Mouse (Mus musculus) CH12.LX (cell line): ENCODE results near the gene Fam171b. TPM values are rescaled to one million over a fixed set of nuclear protein-coding genes. Genes with fewer than 3 reads are reported as not detected.

Experiments used
- DNase-seq: peaks from one replicate; pipeline ENCODE4 v3.0.0-alpha.2; 2013; ENCODE audit errors: extremely low read depth
- H3K27ac ChIP-seq: 2 replicates; pipeline ENCODE4 v1.5.1; 2012; ENCODE audit warnings: low read depth, mild to moderate bottlenecking, control low read depth, moderate library complexity; ENCODE audit not compliant: insufficient read depth
- H3K27me3 ChIP-seq: replicated peaks from 2 replicates; pipeline ENCODE3; 2012; ENCODE audit warnings: inconsistent platforms
- H3K36me3 ChIP-seq, 2 experiments: replicated peaks in 1 of 2; 2 replicates each; pipeline versions ENCODE3 to v1.6.1; 2012; ENCODE audit warnings: inconsistent platforms in 1 of 2, low read length in 1 of 2, mild to moderate bottlenecking in 1 of 2, mixed read lengths in 1 of 2, moderate library complexity in 1 of 2; ENCODE audit not compliant: control insufficient read depth in 1 of 2, insufficient read depth in 1 of 2
- H3K4me1 ChIP-seq, 2 experiments: 2 replicates each; pipeline ENCODE4 v1.6.1; 2012; ENCODE audit warnings: inconsistent platforms in 1 of 2, moderate library complexity in 1 of 2; ENCODE audit not compliant: insufficient read depth in 2 of 2, control insufficient read depth in 1 of 2
- H3K4me2 ChIP-seq: 2 replicates; pipeline ENCODE4 v1.6.1; 2012; ENCODE audit warnings: low read depth, mild to moderate bottlenecking, control low read depth; ENCODE audit not compliant: poor library complexity, insufficient read depth, severe bottlenecking
- H3K4me3 ChIP-seq, 3 experiments: fragments of 150-350 bp in 1 of 3; sonication (generic) in 1 of 3; replicated peaks in 1 of 3; 2 replicates each; pipeline versions ENCODE3 to v1.5.1; 2011 to 2012; ENCODE audit warnings: low read depth in 2 of 3, low read length in 2 of 3, mild to moderate bottlenecking in 2 of 3, moderate library complexity in 2 of 3, control low read depth in 1 of 3, improper control_type of control experiment in 1 of 3, inconsistent platforms in 1 of 3, mixed read lengths in 1 of 3; ENCODE audit not compliant: poor library complexity in 1 of 3
- H3K79me2 ChIP-seq: replicated peaks from 2 replicates; pipeline ENCODE4 v1.6.1; 2012; ENCODE audit warnings: mild to moderate bottlenecking, moderate library complexity; ENCODE audit not compliant: control insufficient read depth, poor library complexity, insufficient read depth, severe bottlenecking; ENCODE audit errors: extremely low read depth
- H3K9ac ChIP-seq: 2 replicates; pipeline ENCODE4 v1.6.1; 2012; ENCODE audit warnings: low read depth, mild to moderate bottlenecking, control low read depth, moderate library complexity; ENCODE audit not compliant: insufficient read depth
- H3K9me3 ChIP-seq: replicated peaks from 2 replicates; pipeline ENCODE3; 2012; ENCODE audit warnings: low read length, inconsistent platforms, mixed read lengths
- CHD1 ChIP-seq: IDR thresholded peaks from 2 replicates; pipeline ENCODE4 v1.6.1; 2012; ENCODE audit warnings: low read depth, low read length, improper control_type of control experiment, inconsistent platforms
- CHD2 ChIP-seq: IDR thresholded peaks from 2 replicates; pipeline ENCODE4 v1.6.1; 2011; ENCODE audit warnings: low read length, improper control_type of control experiment
- CTCF ChIP-seq, 2 experiments: IDR thresholded peaks in 1 of 2; conservative IDR thresholded peaks in 1 of 2; 2 replicates each; pipeline ENCODE4 v1.5.1; 2011 to 2012; ENCODE audit warnings: low read depth in 2 of 2, low read length in 2 of 2, improper control_type of control experiment in 1 of 2, inconsistent platforms in 1 of 2, mild to moderate bottlenecking in 1 of 2, moderate library complexity in 1 of 2
- ELF1 ChIP-seq: IDR thresholded peaks from 2 replicates; pipeline ENCODE4 v1.6.1; 2014; ENCODE audit warnings: low read depth, mild to moderate bottlenecking, inconsistent platforms, low read length, improper control_type of control experiment
- EP300 ChIP-seq: IDR thresholded peaks from 2 replicates; pipeline ENCODE4 v1.6.1; 2011; ENCODE audit warnings: low read length, improper control_type of control experiment
- HCFC1 ChIP-seq: IDR thresholded peaks from 2 replicates; pipeline ENCODE4 v1.6.1; 2012; ENCODE audit warnings: low read depth, mild to moderate bottlenecking, inconsistent platforms, low read length, improper control_type of control experiment
- IRF4 ChIP-seq: IDR thresholded peaks from 2 replicates; pipeline ENCODE4 v1.6.1; 2014; ENCODE audit warnings: low read depth, mild to moderate bottlenecking, inconsistent platforms, low read length, improper control_type of control experiment
- JUN ChIP-seq: IDR thresholded peaks from 2 replicates; pipeline ENCODE4 v1.6.1; 2011; ENCODE audit warnings: low read depth, mild to moderate bottlenecking, low read length, improper control_type of control experiment, moderate library complexity; ENCODE audit not compliant: insufficient read depth
- KAT2A ChIP-seq: IDR thresholded peaks from 2 replicates; pipeline ENCODE4 v1.6.1; 2012; ENCODE audit warnings: low read length, improper control_type of control experiment, inconsistent platforms; ENCODE audit not compliant: insufficient replicate concordance
- MXI1 ChIP-seq: IDR thresholded peaks from 2 replicates; pipeline ENCODE4 v1.6.1; 2011; ENCODE audit warnings: mild to moderate bottlenecking, low read depth, low read length, improper control_type of control experiment
- MYC ChIP-seq: IDR thresholded peaks from 2 replicates; pipeline ENCODE4 v1.6.1; 2011; ENCODE audit warnings: low read depth, mild to moderate bottlenecking, improper control_type of control experiment, low read length
- NELFE ChIP-seq: IDR thresholded peaks from 2 replicates; pipeline ENCODE4 v1.6.1; 2011; ENCODE audit warnings: low read depth, low read length, improper control_type of control experiment
- NRF1 ChIP-seq: IDR thresholded peaks from 2 replicates; pipeline ENCODE4 v1.6.1; 2014; ENCODE audit warnings: low read depth, mild to moderate bottlenecking, inconsistent platforms, low read length, improper control_type of control experiment, moderate library complexity
- POLR2AphosphoS2 ChIP-seq: IDR thresholded peaks from 2 replicates; pipeline ENCODE4 v1.6.1; 2011; ENCODE audit warnings: low read depth, low read length, improper control_type of control experiment
- RAD21 ChIP-seq: IDR thresholded peaks from 2 replicates; pipeline ENCODE4 v1.6.1; 2011; ENCODE audit warnings: low read depth, mild to moderate bottlenecking, low read length, improper control_type of control experiment, moderate library complexity
- RCOR1 ChIP-seq: conservative IDR thresholded peaks from 2 replicates; pipeline ENCODE4 v1.6.1; 2012; ENCODE audit warnings: low read depth, mild to moderate bottlenecking, inconsistent platforms, low read length, improper control_type of control experiment
- TBP ChIP-seq: conservative IDR thresholded peaks from 2 replicates; pipeline ENCODE4 v1.6.1; 2011; ENCODE audit warnings: low read depth, low read length, improper control_type of control experiment
- UBTF ChIP-seq: IDR thresholded peaks from 2 replicates; pipeline ENCODE4 v1.6.1; 2012; ENCODE audit warnings: low read depth, mild to moderate bottlenecking, inconsistent platforms, low read length, improper control_type of control experiment, moderate library complexity
- USF1 ChIP-seq: IDR thresholded peaks from 2 replicates; pipeline ENCODE4 v1.6.1; 2014; ENCODE audit warnings: low read depth, mild to moderate bottlenecking, inconsistent platforms, low read length, improper control_type of control experiment
- ZC3H11A ChIP-seq: IDR thresholded peaks from 2 replicates; pipeline ENCODE4 v1.6.1; 2012; ENCODE audit warnings: low read depth, mild to moderate bottlenecking, inconsistent platforms, low read length, improper control_type of control experiment
- ZKSCAN1 ChIP-seq: IDR thresholded peaks from 2 replicates; pipeline ENCODE4 v1.6.1; 2012; ENCODE audit warnings: low read depth, inconsistent platforms, low read length, improper control_type of control experiment, borderline replicate concordance
- ZNF384 ChIP-seq: IDR thresholded peaks from 2 replicates; pipeline ENCODE4 v1.6.1; 2012; ENCODE audit warnings: low read depth, low read length, improper control_type of control experiment, inconsistent platforms
- dilution Hi-C: fragments of 300-500 bp; cut with MboI; formaldehyde crosslinking; loops from 2 replicates; pipeline ENCODE4 v1.14.3; 2020; ENCODE audit warnings: low sequenced_read_pairs; ENCODE audit not compliant: extremely low pct_unique_long_range_greater_than_20kb, extremely low pct_ligation_motif_present
- in situ Hi-C: fragments of 300-500 bp; cut with MboI; formaldehyde crosslinking; loops from 3 replicates; pipeline ENCODE4 v1.14.3; 2019; ENCODE audit warnings: low sequenced_read_pairs, low pct_ligation_motif_present, low pct_unique_long_range_greater_than_20kb, mixed read lengths
- polyA plus RNA-seq: library from polyadenylated mRNA; unstranded; fragments of >175 nt; gene quantifications from 2 replicates; pipeline ENCODE4 v1.2.1, GENCODE M21; 2012; ENCODE audit warnings: low read depth; ENCODE audit not compliant: insufficient read length
- total RNA-seq, 2 experiments: library from RNA; depleted of rRNA; stranded (reverse); fragments of 300-350 nt in 1 of 2; fragments of >200 nt in 1 of 2; gene quantifications; 2 replicates each; pipeline ENCODE4 v1.2.3; 2012 to 2014

Gene Fam171b
- total and polyA plus RNA-seq, 3 experiments, result 0.72 to 2.1 (median 0.77) TPM

- TF ChIP-seq MXI1 (no peak), ELF1 (no peak), TBP (no peak), UBTF (no peak), IRF4 (no peak), NRF1 (no peak), CHD2 (no peak), ZKSCAN1 (no peak), USF1 (no peak), KAT2A (no peak), MYC (no peak), NELFE (no peak), ZNF384 (no peak), RCOR1 (no peak), JUN (no peak), CHD1 (no peak), RAD21 (no peak), ZC3H11A (no peak), CTCF (conservative IDR thresholded peaks at IDR 0.05 in 1 of 2, IDR thresholded peaks at IDR 0.05 in 1 of 2; ENCODE audit: low read depth in 2 of 2, low read length in 2 of 2) (no peak)
- TF ChIP-seq, all 38 proteins: peak for 0
- no peak for DNase-seq
- Histone ChIP-seq H3K79me2 (no peaks in the 10 kb centered on the region), H3K4me1 (peaks cover 8 to 58% of the 10 kb centered on the region in 2 experiments), H3K9me3 (no peaks in the 10 kb centered on the region), H3K4me2 (no peak overlapping the region), H3K4me3 (no peak overlapping the region), H3K36me3 (peaks cover 15 to 60% of the 10 kb centered on the region in 2 experiments), H3K9ac (no peak overlapping the region), H3K27ac (no peak overlapping the region), H3K27me3 (no peaks in the 10 kb centered on the region)
- dilution Hi-C loops, result no loop called here
- in situ Hi-C loops, result no loop called here
Measured at GRCm38 (mm10) chr2:83766058-83766457, 46.4 kb upstream of the Fam171b start.

- dilution Hi-C loops (no loop called here), in situ Hi-C loops (no loop called here)
- H3K4me1 ChIP-seq, result peaks cover 6 to 50% of the 10 kb centered on the region in 2 experiments
- peak; percentile 50 for DNase-seq
- TF ChIP-seq POLR2AphosphoS2, result no peak
- peak; percentile 35; the same call in 1 of the 2 replicates for TF ChIP-seq EP300
- TF ChIP-seq IRF4, result peak; percentile 48
- no peak for TF ChIP-seq ZNF384
- TF ChIP-seq HCFC1, result no peak
- H3K9ac ChIP-seq, result no peak overlapping the region
- H3K27me3 ChIP-seq, result no peaks in the 10 kb centered on the region
- H3K36me3 ChIP-seq, result peaks cover 17 to 62% of the 10 kb centered on the region in 2 experiments
- no peak overlapping the region for H3K27ac ChIP-seq
- no peak overlapping the region for H3K4me2 ChIP-seq
- no peaks in the 10 kb centered on the region for H3K9me3 ChIP-seq
- H3K79me2 ChIP-seq, result no peaks in the 10 kb centered on the region
- H3K4me3 ChIP-seq, result no peak overlapping the region
Measured at GRCm38 (mm10) chr2:83766878-83767277, 45.6 kb upstream of the Fam171b start.
